Mouse (Mus musculus): ENCODE data around the gene Mbd3.

Mbd3 gene

GRCm38 (mm10) chr10:80399191-80399972 is at the start of gene Mbd3:
Gene Mbd3 (minus strand): TSS chr10:80399550.
- in situ Hi-C loops (cut with MboI): no loop called here

DNA sequence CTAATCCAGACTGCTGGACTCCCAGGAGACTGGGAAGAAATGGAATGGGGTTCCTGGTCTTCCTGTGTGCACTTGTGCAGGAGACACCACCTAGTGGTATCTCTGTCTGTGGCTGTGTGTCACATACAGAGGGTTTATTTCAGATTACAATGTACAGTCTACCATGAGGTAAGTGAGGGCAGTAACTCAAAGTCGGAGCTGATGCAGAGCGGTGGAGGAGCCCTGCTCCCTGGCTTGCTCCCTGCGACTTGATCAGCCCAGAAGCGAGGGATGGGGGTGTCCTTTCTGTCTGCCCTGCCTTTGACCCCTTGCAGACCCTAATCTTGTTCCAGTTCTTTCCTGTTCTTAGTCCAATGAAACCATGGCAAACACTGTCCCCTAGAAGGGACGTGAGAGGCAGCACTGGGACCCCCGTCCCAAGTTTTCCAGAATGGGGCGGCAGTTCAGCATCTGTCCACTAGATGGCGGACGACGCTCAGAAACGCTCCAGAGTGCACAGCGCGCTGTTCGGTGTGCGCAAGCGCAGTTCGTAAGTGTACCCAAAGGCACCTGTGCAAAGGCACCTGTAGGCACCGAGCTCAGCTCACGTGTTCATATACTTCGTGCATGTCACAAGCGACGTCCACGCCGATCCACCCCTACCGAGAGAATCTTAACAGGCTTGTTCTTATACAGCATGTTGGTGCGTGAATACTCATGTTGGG is 46.7 kb upstream of the Mbd3 start:
- in situ Hi-C loops (cut with MboI): loop anchor here (5.0 kb wide), 1 partner anchor 61 kb away; no protein-coding TSS in a partner anchor

GRCm38 (mm10) chr10:80445052-80445451 is 45.7 kb upstream of the Mbd3 start:
- in situ Hi-C loops (cut with MboI): loop anchor here (5.0 kb wide), 1 partner anchor 62 kb away; no protein-coding TSS in a partner anchor

- in situ Hi-C loops (cut with MboI): loop anchor here (5.0 kb wide), 1 partner anchor 63 kb away; no protein-coding TSS in a partner anchor
Measured at GRCm38 (mm10) chr10:80444339-80445045, 45.1 kb upstream of the Mbd3 start.

- in situ Hi-C loops (cut with MboI): no loop called here
Measured at GRCm38 (mm10) chr10:80443575-80444278, 44.4 kb upstream of the Mbd3 start.

DNA sequence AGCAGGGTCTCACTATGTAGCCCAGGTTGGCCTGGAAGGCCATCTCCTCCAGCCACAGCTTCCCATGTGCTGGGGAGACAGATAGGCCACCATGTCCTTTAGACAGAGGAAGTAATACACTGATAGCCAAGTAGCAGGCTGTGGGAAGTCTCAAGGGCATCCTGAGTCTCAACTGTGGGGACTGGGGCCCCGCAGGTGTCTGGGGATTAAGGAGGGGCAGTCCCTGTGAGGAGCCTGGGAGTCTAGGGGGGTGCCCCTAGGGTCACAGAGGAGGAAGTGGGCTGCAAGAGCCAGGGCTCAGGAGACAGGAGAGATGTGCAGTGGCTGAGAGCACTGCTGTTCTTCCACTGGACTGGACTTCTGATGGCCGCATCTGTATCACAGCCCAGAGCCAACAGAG is 43.6 kb upstream of the Mbd3 start:
- in situ Hi-C loops (cut with MboI): no loop called here

DNA sequence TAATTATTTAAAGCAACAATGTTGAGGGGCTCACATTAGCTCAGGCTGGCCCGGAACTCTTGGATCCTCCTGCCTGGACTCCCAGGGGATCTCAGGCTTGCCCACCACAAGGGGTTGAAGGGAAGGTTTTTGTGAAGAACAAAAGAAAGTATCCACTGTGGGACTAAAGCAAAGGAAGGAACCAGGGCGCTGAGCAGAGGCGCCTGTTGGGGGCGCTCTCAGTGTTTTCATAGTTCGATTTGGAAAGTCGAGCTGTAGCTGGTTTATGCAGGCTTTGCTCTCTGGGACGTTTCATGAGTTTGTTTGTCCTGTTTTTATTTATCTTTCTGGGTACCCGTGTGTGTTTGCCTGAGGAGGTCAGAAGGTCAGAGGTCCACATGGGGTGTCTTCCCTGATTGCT is 42.2 kb upstream of the Mbd3 start:
- in situ Hi-C loops (cut with MboI): no loop called here

GRCm38 (mm10) chr10:80440031-80440430 is 40.7 kb upstream of the Mbd3 start:
- in situ Hi-C loops (cut with MboI): no loop called here

GRCm38 (mm10) chr10:80437973-80438372 is 38.6 kb upstream of the Mbd3 start:
- in situ Hi-C loops (cut with MboI): no loop called here

DNA sequence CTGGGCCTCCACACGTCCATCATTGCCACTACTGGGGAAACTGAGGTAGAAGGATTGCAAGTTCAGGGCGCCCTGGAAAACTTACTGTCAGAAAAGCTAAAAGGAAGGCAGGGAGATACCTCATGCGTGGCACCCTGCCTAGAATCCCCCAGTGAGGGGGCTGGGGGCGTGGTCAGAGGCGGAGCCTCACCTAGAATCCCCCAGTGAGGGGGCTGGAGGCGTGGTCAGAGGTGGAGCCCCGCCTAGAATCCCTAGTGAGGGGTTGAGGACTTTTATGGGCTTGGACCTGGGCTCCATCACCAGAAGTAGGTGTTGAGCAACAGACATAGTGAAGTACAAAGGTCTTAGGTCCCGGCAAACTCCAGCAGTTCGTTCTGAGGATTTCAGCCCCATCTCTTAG is 36.9 kb upstream of the Mbd3 start:
- in situ Hi-C loops (cut with MboI): no loop called here

GRCm38 (mm10) chr10:80435764-80436163 is 36.4 kb upstream of the Mbd3 start:
- in situ Hi-C loops (cut with MboI): no loop called here

- in situ Hi-C loops (cut with MboI): no loop called here
Measured at GRCm38 (mm10) chr10:80434823-80435222, 35.5 kb upstream of the Mbd3 start.

DNA sequence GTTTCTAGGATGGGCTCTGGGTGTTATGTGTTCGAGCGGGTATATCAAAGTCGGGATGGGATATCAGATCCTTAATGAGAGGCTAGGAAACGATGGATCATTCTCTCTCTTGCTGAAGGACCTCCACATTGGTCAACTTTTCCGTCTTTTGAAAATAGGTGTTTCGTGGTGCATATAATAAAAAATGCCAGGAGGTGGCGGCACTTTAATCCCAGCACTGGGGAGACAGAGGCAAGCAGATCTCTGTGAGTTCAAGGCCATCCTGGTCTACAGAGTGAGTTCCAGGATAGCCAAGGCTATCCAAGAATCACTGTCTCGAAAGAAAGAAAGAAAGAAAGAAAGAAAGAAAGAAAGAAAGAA is 34.9 kb upstream of the Mbd3 start:
- in situ Hi-C loops (cut with MboI): no loop called here

DNA sequence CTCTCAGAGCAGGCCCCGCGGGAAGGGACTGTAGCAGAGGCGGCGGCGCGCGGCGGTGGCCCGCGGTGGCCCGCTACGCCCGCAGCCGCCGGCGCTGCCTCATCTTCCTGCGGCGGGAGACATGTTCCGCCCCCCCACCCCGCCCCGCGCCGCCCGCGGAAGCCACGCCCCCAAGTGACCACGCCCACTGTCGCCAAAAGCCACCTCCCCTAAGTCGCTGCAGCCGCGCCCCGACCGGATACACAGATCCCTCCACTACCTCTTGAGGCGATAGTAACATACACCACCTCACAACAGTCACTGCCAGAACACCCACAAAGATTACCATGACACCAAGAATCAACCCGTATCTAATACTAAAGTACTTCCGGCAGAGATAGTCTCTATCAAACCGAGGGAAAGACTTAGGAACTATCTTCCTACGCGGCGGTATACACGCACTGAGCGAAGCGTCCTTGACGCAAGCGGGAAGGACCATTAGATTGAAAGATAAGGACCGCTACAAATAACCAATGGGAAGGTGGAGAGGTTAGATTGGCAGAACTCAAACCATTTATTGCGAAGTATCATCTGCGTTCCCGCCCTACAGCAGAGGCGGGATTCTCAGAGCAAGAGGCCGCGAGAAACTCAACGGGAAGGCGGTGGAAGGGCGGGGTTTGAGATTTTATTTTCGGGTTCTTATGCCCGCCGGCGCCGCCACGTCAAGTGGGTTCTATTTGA is 34.3 kb upstream of the Mbd3 start, which contains the start of gene Tcf3:
Tcf3 (minus strand) TSS at position 135 of the 720 bp plus-strand sequence.
- in situ Hi-C loops (cut with MboI): no loop called here

GRCm38 (mm10) chr10:80432936-80433512 is 33.7 kb upstream of the Mbd3 start:
- in situ Hi-C loops (cut with MboI): no loop called here

DNA sequence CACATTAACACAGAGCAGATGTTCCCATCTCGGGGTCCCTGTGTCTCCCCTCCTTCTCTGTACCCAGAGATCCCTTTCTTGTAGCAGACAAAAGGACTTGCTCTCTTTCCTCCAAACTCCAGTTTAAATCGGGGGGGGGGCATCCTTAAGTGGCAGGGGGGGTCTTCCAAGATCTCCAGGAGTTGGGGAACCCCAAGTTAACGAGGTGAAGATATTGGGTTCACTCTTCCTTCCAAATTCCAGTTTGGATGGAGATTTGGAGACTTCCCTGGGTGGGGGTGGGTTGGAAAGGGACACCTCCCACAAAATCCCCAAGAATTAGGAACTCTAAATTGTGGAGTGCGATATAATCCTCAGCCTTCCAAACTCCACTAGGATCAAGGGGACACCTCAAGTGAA is 33.0 kb upstream of the Mbd3 start:
- in situ Hi-C loops (cut with MboI): no loop called here

GRCm38 (mm10) chr10:80431570-80432386 is 32.4 kb upstream of the Mbd3 start:
- in situ Hi-C loops (cut with MboI): no loop called here

DNA sequence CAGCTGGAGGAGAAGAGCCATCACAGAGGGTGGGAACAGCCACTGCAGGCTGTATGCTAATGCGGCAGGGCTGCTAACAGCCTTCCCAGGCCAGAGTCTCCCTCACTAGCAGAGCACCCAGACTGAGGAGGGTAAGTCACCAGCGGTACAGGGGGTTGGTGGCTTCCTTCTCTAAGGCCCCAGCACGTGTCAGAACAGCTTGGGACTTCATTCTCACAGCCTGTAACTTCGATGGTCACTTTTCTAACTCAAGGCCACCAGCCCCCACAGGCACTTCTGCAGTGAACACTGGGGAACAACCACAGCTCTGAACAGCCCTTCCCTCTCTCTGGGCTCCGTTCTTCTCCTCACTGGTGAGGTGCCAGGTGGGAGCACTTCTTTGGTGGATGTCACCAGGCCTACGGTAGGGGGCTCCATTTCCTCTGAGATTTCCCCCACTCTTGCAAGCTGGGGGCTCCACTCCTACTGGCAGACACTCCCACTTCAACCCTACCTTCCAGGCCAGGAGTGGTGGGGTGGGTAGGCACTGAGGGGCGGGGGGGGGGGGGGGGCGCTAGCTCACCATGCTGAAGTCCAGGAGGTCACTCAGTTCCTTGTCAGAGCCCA is 31.1 kb upstream of the Mbd3 start:
- in situ Hi-C loops (cut with MboI): no loop called here

DNA sequence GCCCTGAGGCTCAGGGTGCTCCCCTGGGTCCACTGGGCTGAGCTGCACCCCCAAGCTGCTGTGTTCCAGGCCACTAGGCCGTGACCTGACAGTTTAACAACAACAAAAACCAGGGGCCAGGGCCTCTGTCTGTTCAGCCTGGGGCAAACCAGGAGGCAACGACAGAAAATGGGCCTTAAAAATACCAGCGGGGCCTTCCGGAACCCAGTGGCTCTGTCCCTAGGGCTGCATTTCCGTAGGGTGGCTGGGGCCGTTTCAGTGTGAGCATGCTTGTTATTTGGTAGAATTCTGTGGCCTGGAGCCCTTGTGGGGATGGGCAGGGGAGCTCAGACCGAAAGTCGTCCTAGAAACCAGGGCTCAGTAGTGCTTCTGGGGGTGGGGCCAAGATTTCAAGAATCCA is 30.4 kb upstream of the Mbd3 start:
- in situ Hi-C loops (cut with MboI): no loop called here

- in situ Hi-C loops (cut with MboI): no loop called here
Measured at GRCm38 (mm10) chr10:80425041-80425440, 25.7 kb upstream of the Mbd3 start.

Measured in mature B cell (primary cell).